Mouse (Mus musculus) hindbrain, embryonic 15.5 days (tissue): ENCODE data around the gene Krtap16-1. TPM values are rescaled to one million over a fixed set of nuclear protein-coding genes. Genes with fewer than 3 reads are reported as not detected.

Experiments used
- ATAC-seq: fragments of 200-750 bp; cut with Nextera tagmentation; 2 replicates; pipeline ENCODE4 v1.8.0; 2017; ENCODE audit warnings: low read depth, moderate number of reproducible peaks, moderate TSS enrichment; ENCODE audit not compliant: low FRiP score
- H3K27ac ChIP-seq: fragments of 300-500 bp; sonication (generic); replicated peaks from 2 replicates; pipeline ENCODE4 v1.5.1; 2015; ENCODE audit warnings: mild to moderate bottlenecking, inconsistent platforms
- H3K27me3 ChIP-seq: fragments of 300-500 bp; sonication (generic); 2 replicates; pipeline ENCODE4 v1.6.1; 2015; ENCODE audit warnings: control low read depth, inconsistent platforms
- H3K36me3 ChIP-seq: fragments of 300-500 bp; sonication (generic); 2 replicates; pipeline ENCODE4 v1.6.1; 2015; ENCODE audit warnings: control low read depth, inconsistent platforms
- H3K4me1 ChIP-seq: fragments of 300-500 bp; sonication (generic); replicated peaks from 2 replicates; pipeline ENCODE4 v1.6.1; 2015; ENCODE audit warnings: control low read depth, inconsistent platforms
- H3K4me2 ChIP-seq: fragments of 300-500 bp; sonication (generic); 2 replicates; pipeline ENCODE4 v1.6.1; 2015; ENCODE audit warnings: moderate library complexity, mild to moderate bottlenecking, inconsistent platforms
- H3K4me3 ChIP-seq: fragments of 300-500 bp; sonication (generic); 2 replicates; pipeline ENCODE4 v1.5.1; 2015; ENCODE audit warnings: mild to moderate bottlenecking, inconsistent platforms
- H3K9ac ChIP-seq: fragments of 300-500 bp; sonication (generic); 2 replicates; pipeline ENCODE4 v1.6.1; 2015; ENCODE audit warnings: inconsistent platforms
- H3K9me3 ChIP-seq: fragments of 300-500 bp; sonication (generic); 2 replicates; pipeline ENCODE4 v1.6.1; 2016; ENCODE audit warnings: control low read depth, inconsistent platforms
- WGBS: fragments of 180-500 bp; shearing (Covaris S2); methylation state at CpG from one replicate; pipeline ENCODE4 v1.1.7; 2015; 5-methylcytosine and 5-hydroxymethylcytosine counted together
- polyA plus RNA-seq: library from polyadenylated mRNA; unstranded; fragments of >200 nt; fragmentation: Nextera tagmentation; extraction: Ambion mirVana; gene quantifications from 2 replicates; pipeline ENCODE4 v1.2.1, GENCODE M21; 2015

Krtap16-1 gene
- polyA plus RNA-seq, 1 experiment from 2014 or later = 0.10 TPM

GRCm38 (mm10) chr11:99937751-99938264, 48.6 kb downstream of the Krtap16-1 start:
- H3K4me2 ChIP-seq = no peak overlapping the region
- H3K27ac ChIP-seq = no peak overlapping the region
- no peaks in the 10 kb centered on the region for H3K27me3 ChIP-seq
- no peak overlapping the region for H3K9ac ChIP-seq
- no peak overlapping the region for H3K4me3 ChIP-seq
- no peaks in the 10 kb centered on the region for H3K4me1 ChIP-seq
- WGBS = 86% methylated on average over 9 of the region's 9 CpGs
- no peaks in the 10 kb centered on the region for H3K36me3 ChIP-seq
- no peaks in the 10 kb centered on the region for H3K9me3 ChIP-seq
- ATAC-seq = no peak

GRCm38 (mm10) chr11:99935991-99936390, 50.4 kb downstream of the Krtap16-1 start, which contains the start of gene Krtap31-2:
Gene Krtap31-2, plus strand, starts transcription at chr11:99936291.
- ATAC-seq = no peak
- H3K4me1 ChIP-seq = no peaks in the 10 kb centered on the region
- no peak within 1 kb of the TSS for H3K4me2 ChIP-seq
- no peaks in the 10 kb centered on the region for H3K27me3 ChIP-seq
- no peaks in the 10 kb centered on the region for H3K9me3 ChIP-seq
- H3K36me3 ChIP-seq = no peaks in the 10 kb centered on the region
- no peak within 1 kb of the TSS for H3K27ac ChIP-seq
- no peak within 1 kb of the TSS for H3K4me3 ChIP-seq
- no peak within 1 kb of the TSS for H3K9ac ChIP-seq
- whole genome bisulfite sequencing = 90% methylated on average over 1 of the region's 1 CpGs

Other genes starting within 250 kb of the Krtap16-1 start
- not detected in 2 replicates for gene Gm11595, start 213.7 kb downstream of the Krtap16-1 start, polyA plus RNA-seq
- not detected in 2 replicates for gene Krtap4-8, start 205.9 kb downstream of the Krtap16-1 start, polyA plus RNA-seq
- gene Krtap4-9, start 201.4 kb downstream of the Krtap16-1 start, polyA plus RNA-seq = not detected in 2 replicates
- not detected in 2 replicates for gene Gm11596, start 193.1 kb downstream of the Krtap16-1 start, polyA plus RNA-seq
- not detected in 2 replicates for gene Gm11569, start 187.7 kb downstream of the Krtap16-1 start, polyA plus RNA-seq
- not detected in 2 replicates for gene Gm11554, start 182.2 kb downstream of the Krtap16-1 start, polyA plus RNA-seq
- not detected in 2 replicates for gene Krtap4-13, start 176.7 kb downstream of the Krtap16-1 start, polyA plus RNA-seq
- not detected in 2 replicates for gene Gm11564, start 170.9 kb downstream of the Krtap16-1 start, polyA plus RNA-seq
- not detected in 2 replicates for gene 2300003K06Rik, start 148.5 kb downstream of the Krtap16-1 start, polyA plus RNA-seq
- not detected in 2 replicates for gene Krtap4-16, start 135.0 kb downstream of the Krtap16-1 start, polyA plus RNA-seq
- gene Gm11568, start 128.7 kb downstream of the Krtap16-1 start, polyA plus RNA-seq = not detected in 2 replicates
- not detected in 2 replicates for gene Gm11559, start 122.1 kb downstream of the Krtap16-1 start, polyA plus RNA-seq
- not detected in 2 replicates for gene Krtap9-1, start 113.2 kb downstream of the Krtap16-1 start, polyA plus RNA-seq
- gene Gm11567, start 107.4 kb downstream of the Krtap16-1 start, polyA plus RNA-seq = not detected in 2 replicates
- gene Krtap31-1, start 78.7 kb downstream of the Krtap16-1 start, polyA plus RNA-seq = not detected in 2 replicates
- not detected in 2 replicates for gene Gm11565, start 71.8 kb downstream of the Krtap16-1 start, polyA plus RNA-seq
- gene Krtap31-2, start 50.3 kb downstream of the Krtap16-1 start, polyA plus RNA-seq = not detected in 2 replicates
- gene Krtap9-5, start 38.1 kb downstream of the Krtap16-1 start, polyA plus RNA-seq = not detected in 2 replicates
- gene Krtap29-1, start 7.5 kb downstream of the Krtap16-1 start, polyA plus RNA-seq = not detected in 2 replicates
- gene Krtap17-1, start 7.4 kb upstream of the Krtap16-1 start, polyA plus RNA-seq = 1.2 and 1.5 TPM in 2 replicates
- gene Krt33a, start 29.6 kb upstream of the Krtap16-1 start, polyA plus RNA-seq = not detected in 2 replicates
- 0.13 TPM in 1 of 2 replicates, not detected in the other for gene Krt33b, start 43.3 kb upstream of the Krtap16-1 start, polyA plus RNA-seq
- gene Krt34, start 55.0 kb upstream of the Krtap16-1 start, polyA plus RNA-seq = not detected in 2 replicates
- not detected in 2 replicates for gene Krt31, start 64.0 kb upstream of the Krtap16-1 start, polyA plus RNA-seq
- gene Krt32, start 101.6 kb upstream of the Krtap16-1 start, polyA plus RNA-seq = not detected in 2 replicates
- gene Krt35, start 109.6 kb upstream of the Krtap16-1 start, polyA plus RNA-seq = not detected in 2 replicates
- gene Krt36, start 119.0 kb upstream of the Krtap16-1 start, polyA plus RNA-seq = not detected in 2 replicates
- 0.09 TPM in 1 of 2 replicates, not detected in the other for gene Krt13, start 135.0 kb upstream of the Krtap16-1 start, polyA plus RNA-seq
- 0.49 and 1.3 TPM in 2 replicates for gene Krt15, start 149.3 kb upstream of the Krtap16-1 start, polyA plus RNA-seq
- gene Krt19, start 162.1 kb upstream of the Krtap16-1 start, polyA plus RNA-seq = 2.0 and 2.4 TPM in 2 replicates
- not detected in 2 replicates for gene Krt9, start 206.6 kb upstream of the Krtap16-1 start, polyA plus RNA-seq
- gene Krt14, start 221.0 kb upstream of the Krtap16-1 start, polyA plus RNA-seq = 0.24 and 0.40 TPM in 2 replicates